Mouse (Mus musculus) heart, embryonic 15.5 days (tissue): ENCODE results near the gene Cyp27b1. TPM values are rescaled to one million over a fixed set of nuclear protein-coding genes. Genes with fewer than 3 reads are reported as not detected.
A peak's percentile ranks its signal among the peaks of the same experiment; 100 is the strongest.

ENCODE experiments used
- ATAC-seq: fragments of 200-750 bp; cut with Nextera tagmentation; replicated peaks from 2 replicates; pipeline ENCODE4 v1.8.0; 2017; ENCODE audit warnings: low read depth, moderate TSS enrichment; ENCODE audit not compliant: insufficient number of reproducible peaks, insufficient read depth, low FRiP score
- H3K27ac ChIP-seq: fragments of 300-500 bp; sonication (generic); 2 replicates; pipeline ENCODE4 v1.5.1; 2015; ENCODE audit warnings: mild to moderate bottlenecking, inconsistent platforms
- H3K27me3 ChIP-seq: fragments of 300-500 bp; sonication (generic); 2 replicates; pipeline ENCODE4 v1.6.1; 2015; ENCODE audit warnings: inconsistent platforms
- H3K36me3 ChIP-seq: fragments of 300-500 bp; sonication (generic); 2 replicates; pipeline ENCODE4 v1.6.1; 2015; ENCODE audit warnings: mild to moderate bottlenecking, inconsistent platforms
- H3K4me1 ChIP-seq: fragments of 300-500 bp; sonication (generic); replicated peaks from 2 replicates; pipeline ENCODE4 v1.6.1; 2015; ENCODE audit warnings: inconsistent platforms
- H3K4me2 ChIP-seq: fragments of 300-500 bp; sonication (generic); 2 replicates; pipeline ENCODE4 v1.6.1; 2015; ENCODE audit warnings: inconsistent platforms, mild to moderate bottlenecking, moderate library complexity
- H3K4me3 ChIP-seq: fragments of 300-500 bp; sonication (generic); 2 replicates; pipeline ENCODE4 v1.5.1; 2015; ENCODE audit warnings: mild to moderate bottlenecking, inconsistent platforms
- H3K9ac ChIP-seq: fragments of 300-500 bp; sonication (generic); 2 replicates; pipeline ENCODE4 v1.6.1; 2015; ENCODE audit warnings: mild to moderate bottlenecking, inconsistent platforms
- H3K9me3 ChIP-seq: fragments of 300-500 bp; sonication (generic); replicated peaks from 2 replicates; pipeline ENCODE4 v1.6.1; 2016; ENCODE audit warnings: inconsistent platforms
- WGBS: fragments of 180-500 bp; shearing (Covaris S2); methylation state at CpG from one replicate; pipeline ENCODE4 v1.1.7; 2015; ENCODE audit warnings: mixed read lengths; 5-methylcytosine and 5-hydroxymethylcytosine counted together
- polyA plus RNA-seq: library from polyadenylated mRNA; unstranded; fragments of >200 nt; fragmentation: Nextera tagmentation; extraction: Ambion mirVana; gene quantifications from 2 replicates; pipeline ENCODE4 v1.2.1, GENCODE M21; 2015

The Cyp27b1 gene
- polyA plus RNA-seq: 0.08 and 0.13 TPM in 2 replicates

DNA sequence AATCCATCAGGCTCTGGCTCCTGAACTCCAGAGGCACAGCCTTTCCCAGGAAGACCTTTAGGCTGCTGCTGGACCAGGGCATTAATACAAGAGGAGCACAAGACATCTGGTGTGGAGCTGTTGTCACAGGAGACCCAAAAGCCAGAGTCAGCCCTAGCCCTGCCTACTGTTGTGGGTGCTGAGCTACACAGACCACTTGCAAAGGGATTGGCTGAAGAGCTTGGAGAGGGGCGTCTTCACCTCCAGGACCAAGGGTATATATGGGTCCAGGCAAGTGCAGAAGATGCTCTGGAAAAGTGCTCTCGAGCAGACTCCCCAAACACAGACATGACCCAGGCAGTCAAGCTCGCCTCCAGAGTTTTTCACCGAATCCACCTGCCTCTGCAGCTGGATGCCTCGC, at the start of gene Cyp27b1:
Gene Cyp27b1 (plus strand): TSS at position 297 of the 400 bp plus-strand sequence.
- Histone ChIP-seq H3K9me3 (no peaks in the 10 kb centered on the region), H3K4me3 (peak within 1 kb of the TSS; percentile 28), H3K27me3 (peaks cover 59% of the 10 kb centered on the region), H3K36me3 (peaks cover 9% of the 10 kb centered on the region; the same call in 1 of the 2 replicates), H3K9ac (no peak within 1 kb of the TSS), H3K27ac (no peak within 1 kb of the TSS), H3K4me2 (peak within 1 kb of the TSS; percentile 53), H3K4me1 (peaks cover 19% of the 10 kb centered on the region)
- ATAC-seq: no peak
- WGBS: 30% methylated on average over 5 of the region's 5 CpGs

DNA sequence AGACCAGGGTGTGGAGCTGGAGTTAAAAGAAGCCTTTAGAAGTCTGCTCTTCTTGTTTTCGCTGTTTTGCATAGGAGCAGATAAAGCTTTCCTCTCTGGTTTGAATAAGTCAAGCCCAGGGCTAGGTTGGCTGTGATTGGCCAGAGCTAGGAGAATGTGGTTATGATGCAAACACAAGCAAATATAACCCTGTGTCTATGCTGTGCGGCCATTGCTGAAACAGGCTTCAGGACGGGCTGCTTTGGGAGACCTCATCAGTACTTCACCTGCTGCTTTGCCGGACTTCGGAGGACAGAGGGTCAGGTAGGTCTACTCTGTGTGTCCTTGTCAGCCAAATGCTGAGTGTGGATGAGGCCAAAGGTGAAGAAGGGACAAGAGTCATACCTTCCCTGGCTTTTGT, 47.5 kb upstream of the Cyp27b1 start, which contains the start of gene Avil:
Gene Avil (plus strand): TSS at position 181 of the 400 bp plus-strand sequence.
- no peaks in the 10 kb centered on the region for H3K9me3 ChIP-seq
- H3K4me1 ChIP-seq: no peaks in the 10 kb centered on the region; the same call in 1 of the 2 replicates
- no peak for ATAC-seq
- H3K9ac ChIP-seq: no peak within 1 kb of the TSS
- peaks cover 26% of the 10 kb centered on the region for H3K36me3 ChIP-seq
- H3K4me2 ChIP-seq: no peak within 1 kb of the TSS
- 90% methylated on average over 5 of the region's 5 CpGs for WGBS
- H3K27me3 ChIP-seq: no peaks in the 10 kb centered on the region
- no peak within 1 kb of the TSS for H3K27ac ChIP-seq
- H3K4me3 ChIP-seq: no peak within 1 kb of the TSS

DNA sequence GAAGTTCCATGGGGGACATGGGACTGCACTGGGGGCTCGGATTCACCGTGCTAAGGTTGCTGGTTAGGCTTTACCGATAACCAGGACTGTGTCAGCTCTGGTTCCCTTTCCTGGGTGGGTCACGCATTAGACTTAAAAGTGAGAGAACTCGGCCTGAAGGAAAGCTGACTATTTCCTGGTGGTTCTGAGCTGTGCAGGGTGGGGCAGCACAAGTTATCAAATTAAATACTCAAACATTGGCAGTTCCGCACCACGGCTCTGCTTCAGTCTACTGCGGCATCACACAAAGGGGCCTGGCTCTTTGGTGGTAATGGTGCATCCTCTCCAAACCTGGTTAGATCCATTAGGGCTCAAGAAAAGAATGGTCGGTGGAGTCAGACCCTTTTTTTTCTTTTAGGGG, 46.8 kb upstream of the Cyp27b1 start:
- H3K4me1 ChIP-seq: no peaks in the 10 kb centered on the region; the same call in 1 of the 2 replicates
- peaks cover 20% of the 10 kb centered on the region for H3K36me3 ChIP-seq
- no peak overlapping the region for H3K9ac ChIP-seq
- H3K4me3 ChIP-seq: no peak overlapping the region
- H3K4me2 ChIP-seq: no peak overlapping the region
- no peaks in the 10 kb centered on the region for H3K9me3 ChIP-seq
- no peaks in the 10 kb centered on the region for H3K27me3 ChIP-seq
- no peak overlapping the region for H3K27ac ChIP-seq
- WGBS: 81% methylated on average over 9 of the region's 9 CpGs
- no peak for ATAC-seq

DNA sequence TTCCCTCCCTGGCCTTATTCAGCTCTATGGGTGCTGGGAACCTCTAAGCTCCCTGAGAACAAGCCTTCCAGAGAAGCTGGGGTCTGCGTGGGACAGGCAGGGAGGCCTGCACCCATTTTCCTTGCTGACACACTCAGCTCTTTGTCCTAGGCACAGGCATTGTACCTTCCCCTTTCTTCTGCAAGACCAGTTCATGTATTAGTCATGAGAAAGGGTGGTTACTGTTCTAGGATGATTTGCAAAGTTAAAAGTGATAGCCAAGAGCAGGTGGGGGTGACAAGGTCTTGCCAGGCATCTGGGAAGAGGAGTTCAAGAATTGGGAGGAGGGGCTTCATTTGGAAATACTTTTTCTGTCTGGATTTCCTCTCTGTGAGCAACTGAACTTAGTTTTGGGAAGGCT, 46.0 kb upstream of the Cyp27b1 start:
- no peak for ATAC-seq
- 75% methylated on average over 1 of the region's 1 CpGs for WGBS

DNA sequence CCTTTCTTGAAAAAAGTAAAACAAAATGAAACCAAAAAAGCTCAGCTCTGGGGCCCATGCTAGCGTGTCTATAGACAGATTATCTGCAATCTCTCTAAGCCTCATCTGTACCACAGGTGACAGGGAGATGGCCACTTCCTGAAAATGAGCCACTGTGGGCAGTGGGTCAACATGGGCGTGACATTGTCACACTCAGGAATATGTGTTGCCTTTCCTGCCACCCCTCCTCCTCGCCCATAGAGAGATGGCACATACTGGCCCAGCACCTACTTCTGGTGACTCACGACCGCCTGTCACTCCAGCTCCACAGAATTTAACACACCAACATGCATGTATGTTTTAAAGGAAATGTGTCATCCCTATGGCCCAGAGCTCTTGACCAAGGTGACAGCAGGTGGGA, 45.3 kb upstream of the Cyp27b1 start:
- no peak overlapping the region for H3K4me2 ChIP-seq
- 86% methylated on average over 5 of the region's 5 CpGs for WGBS
- H3K4me1 ChIP-seq: no peaks in the 10 kb centered on the region
- no peaks in the 10 kb centered on the region for H3K27me3 ChIP-seq
- H3K4me3 ChIP-seq: no peak overlapping the region
- H3K9ac ChIP-seq: no peak overlapping the region
- ATAC-seq: no peak
- H3K9me3 ChIP-seq: no peaks in the 10 kb centered on the region
- peaks cover 13% of the 10 kb centered on the region for H3K36me3 ChIP-seq
- H3K27ac ChIP-seq: no peak overlapping the region

More for the DNA sequence above, 46.0 kb upstream of the Cyp27b1 start:
- Histone ChIP-seq H3K36me3 (peaks cover 20% of the 10 kb centered on the region), H3K4me2 (no peak overlapping the region), H3K27ac (no peak overlapping the region), H3K9ac (no peak overlapping the region), H3K27me3 (no peaks in the 10 kb centered on the region), H3K9me3 (no peaks in the 10 kb centered on the region), H3K4me3 (no peak overlapping the region), H3K4me1 (no peaks in the 10 kb centered on the region; the same call in 1 of the 2 replicates)

DNA sequence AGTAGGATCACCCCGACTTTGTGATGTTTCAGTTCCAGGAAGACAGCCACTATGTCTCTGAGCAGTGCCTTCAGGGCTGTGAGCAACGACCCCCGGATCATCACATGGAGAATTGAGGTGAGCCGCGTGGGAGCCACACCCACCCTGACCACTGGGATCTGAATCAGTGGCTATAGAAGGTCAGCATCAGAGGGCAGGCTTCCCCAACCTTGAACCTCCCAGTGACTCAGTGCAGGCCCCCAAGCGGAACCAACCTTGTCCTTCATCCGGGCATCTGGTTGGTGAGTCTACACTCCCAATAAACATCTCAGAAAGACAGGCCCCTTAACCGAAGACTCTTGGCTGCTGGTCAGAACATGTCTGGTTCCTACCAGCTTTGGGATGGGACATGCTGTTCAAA, 44.7 kb upstream of the Cyp27b1 start:
- no peaks in the 10 kb centered on the region for H3K27me3 ChIP-seq
- peaks cover 7% of the 10 kb centered on the region for H3K36me3 ChIP-seq
- no peak overlapping the region for H3K4me2 ChIP-seq
- H3K4me1 ChIP-seq: no peaks in the 10 kb centered on the region
- no peak overlapping the region for H3K9ac ChIP-seq
- no peak overlapping the region for H3K4me3 ChIP-seq
- ATAC-seq: no peak
- WGBS: 90% methylated on average over 8 of the region's 8 CpGs
- H3K27ac ChIP-seq: no peak overlapping the region
- H3K9me3 ChIP-seq: no peaks in the 10 kb centered on the region

DNA sequence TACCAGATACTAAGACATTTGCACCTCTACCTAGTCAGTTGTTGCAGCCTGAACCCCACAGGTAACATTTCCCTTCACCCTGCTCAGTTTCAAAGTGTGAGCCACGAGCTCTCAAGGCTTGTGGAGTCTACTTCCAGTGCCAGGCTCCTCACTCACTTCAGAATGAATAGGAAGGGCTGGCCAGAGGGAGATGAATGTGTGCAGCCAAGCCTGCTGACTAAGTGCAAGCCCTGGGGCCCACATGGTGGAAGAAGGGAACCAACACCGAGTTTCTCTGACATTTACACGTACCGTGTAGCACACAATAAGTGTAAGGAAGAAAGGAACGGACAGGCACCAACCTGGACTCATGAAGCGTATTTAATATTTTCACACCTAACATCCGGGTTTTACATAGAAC, 44.2 kb upstream of the Cyp27b1 start:
- H3K9me3 ChIP-seq: no peaks in the 10 kb centered on the region
- no peaks in the 10 kb centered on the region for H3K4me1 ChIP-seq
- ATAC-seq: no peak
- no peak overlapping the region for H3K4me2 ChIP-seq
- H3K36me3 ChIP-seq: peaks cover 2% of the 10 kb centered on the region; the same call in 1 of the 2 replicates
- no peaks in the 10 kb centered on the region for H3K27me3 ChIP-seq
- H3K27ac ChIP-seq: no peak overlapping the region
- no peak overlapping the region for H3K4me3 ChIP-seq
- 80% methylated on average over 7 of the region's 7 CpGs for WGBS
- no peak overlapping the region for H3K9ac ChIP-seq

DNA sequence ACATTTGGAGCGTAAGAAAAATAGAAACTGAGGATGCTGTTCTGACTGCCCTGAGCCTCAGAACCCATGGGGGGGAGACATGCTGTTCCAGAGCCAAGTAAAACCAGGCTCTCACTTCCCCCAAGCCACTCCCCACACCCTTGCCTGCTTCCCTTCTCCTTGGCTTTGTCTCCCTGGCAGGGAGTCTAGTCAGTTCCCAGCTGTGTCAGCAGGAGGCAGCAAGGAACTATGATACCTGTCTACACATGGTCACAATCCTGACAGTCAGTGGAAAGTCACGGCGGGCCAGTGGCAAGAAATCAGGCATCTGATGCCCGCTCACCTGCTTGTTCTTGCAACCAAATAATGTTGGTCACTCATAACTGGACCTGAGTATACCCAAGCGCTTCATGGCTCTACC, 31.6 kb upstream of the Cyp27b1 start:
- Histone ChIP-seq H3K9ac (no peak overlapping the region), H3K27me3 (no peaks in the 10 kb centered on the region), H3K4me2 (no peak overlapping the region), H3K4me1 (no peaks in the 10 kb centered on the region), H3K27ac (no peak overlapping the region), H3K4me3 (no peak overlapping the region), H3K9me3 (no peaks in the 10 kb centered on the region), H3K36me3 (no peaks in the 10 kb centered on the region)
- 58% methylated on average over 5 of the region's 5 CpGs for WGBS
- no peak for ATAC-seq

DNA sequence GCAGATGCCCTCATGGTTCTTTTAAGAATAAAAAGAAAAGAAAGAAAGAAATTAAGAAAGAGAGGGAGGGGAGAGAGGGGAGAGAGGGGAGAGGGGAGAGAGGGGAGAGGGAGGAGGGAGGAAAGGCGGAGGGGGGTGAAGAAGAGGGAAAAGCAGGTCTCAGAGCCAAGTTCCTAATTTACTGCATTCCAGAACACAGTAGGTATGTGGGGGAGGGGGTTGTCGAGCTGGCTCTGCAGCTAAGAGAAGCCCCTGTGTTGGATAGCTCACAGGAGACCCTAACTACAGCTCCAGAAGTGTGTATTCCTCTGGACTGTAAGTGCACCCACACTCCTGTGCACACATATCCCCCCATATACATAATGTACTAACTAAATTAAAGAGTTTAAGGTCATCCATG, 31.0 kb upstream of the Cyp27b1 start:
- Histone ChIP-seq H3K9ac (no peak overlapping the region), H3K4me3 (no peak overlapping the region), H3K27ac (no peak overlapping the region), H3K4me2 (no peak overlapping the region), H3K4me1 (no peaks in the 10 kb centered on the region), H3K36me3 (no peaks in the 10 kb centered on the region), H3K27me3 (no peaks in the 10 kb centered on the region), H3K9me3 (no peaks in the 10 kb centered on the region)
- 14% methylated on average over 2 of the region's 2 CpGs for WGBS
- no peak for ATAC-seq

DNA sequence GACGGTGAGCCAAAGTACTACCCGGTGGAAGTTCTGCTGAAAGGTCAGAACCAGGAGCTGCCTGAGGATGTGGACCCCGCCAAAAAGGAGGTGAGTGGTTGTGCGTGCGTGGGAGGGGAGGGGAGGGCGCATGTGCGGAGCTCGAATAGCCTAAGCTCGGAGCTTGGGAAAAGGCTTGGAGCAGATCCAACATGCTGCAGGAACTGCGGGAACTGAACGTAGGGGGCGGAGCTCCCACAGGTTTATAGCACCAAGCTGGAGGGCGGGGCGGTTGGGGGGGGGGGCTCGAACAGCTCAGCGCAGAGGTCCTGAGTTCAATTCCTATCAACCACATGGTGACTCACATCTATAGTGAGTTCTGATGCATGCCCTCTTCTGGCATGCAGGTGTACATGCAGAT, 29.6 kb upstream of the Cyp27b1 start:
- H3K36me3 ChIP-seq: peaks cover 12% of the 10 kb centered on the region
- H3K9ac ChIP-seq: no peak overlapping the region
- no peaks in the 10 kb centered on the region for H3K9me3 ChIP-seq
- H3K4me3 ChIP-seq: no peak overlapping the region
- H3K27ac ChIP-seq: no peak overlapping the region
- no peak for ATAC-seq
- no peaks in the 10 kb centered on the region for H3K4me1 ChIP-seq
- WGBS: 67% methylated on average over 16 of the region's 16 CpGs
- H3K27me3 ChIP-seq: no peaks in the 10 kb centered on the region
- no peak overlapping the region for H3K4me2 ChIP-seq

DNA sequence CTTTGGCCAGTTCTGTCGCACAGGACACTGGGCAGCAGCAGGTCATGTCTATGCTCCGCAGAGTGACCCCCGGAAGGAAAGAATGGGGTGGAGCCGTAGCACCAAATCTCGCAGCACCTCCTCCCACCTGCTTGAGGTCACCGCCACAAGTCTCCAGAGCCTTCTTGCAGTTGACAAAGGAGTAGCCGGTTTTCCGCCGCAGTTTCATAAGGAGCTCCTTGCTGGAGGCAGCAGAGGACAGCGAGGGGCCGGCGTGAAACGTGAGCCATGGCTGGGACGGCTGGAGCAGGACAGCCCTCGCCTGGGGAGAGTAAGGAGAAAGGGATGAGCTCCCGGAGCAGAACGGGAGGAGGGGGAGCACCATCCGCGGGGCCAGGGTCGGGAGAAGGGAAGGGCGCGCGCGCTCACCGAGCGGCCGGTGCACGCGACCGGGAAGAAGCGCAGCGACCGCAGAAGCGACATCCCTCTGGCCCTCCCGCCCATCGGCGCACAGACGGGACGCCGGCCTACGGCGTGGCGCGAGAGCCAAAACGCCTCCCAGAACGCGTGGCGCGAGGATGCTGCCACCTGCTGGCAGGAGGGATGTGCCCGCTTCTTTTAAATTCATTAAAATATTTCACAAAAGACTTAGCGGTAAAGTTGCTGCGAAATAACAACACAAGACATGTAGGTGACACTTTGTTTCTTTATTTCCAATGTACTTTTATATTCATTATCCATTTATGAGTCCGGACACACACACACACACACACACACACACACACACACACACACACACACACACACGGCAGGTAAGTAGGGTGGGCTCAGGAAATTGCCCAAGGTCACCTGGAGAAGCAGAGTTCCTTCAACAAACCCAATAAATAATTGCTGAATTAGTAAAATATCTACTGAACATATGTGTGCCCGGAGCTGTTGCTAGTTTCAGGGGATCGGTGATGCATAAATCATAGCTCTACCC, 17.4 kb upstream of the Cyp27b1 start, which contains the start of gene Tsfm:
Gene Tsfm (minus strand): TSS at position 505 of the 961 bp plus-strand sequence.
- H3K4me1 ChIP-seq: peaks cover 8% of the 10 kb centered on the region
- peak within 1 kb of the TSS; percentile 90 for H3K4me2 ChIP-seq
- peaks cover 38% of the 10 kb centered on the region for H3K36me3 ChIP-seq
- peak within 1 kb of the TSS; percentile 72 for H3K27ac ChIP-seq
- no peaks in the 10 kb centered on the region for H3K27me3 ChIP-seq
- peak; percentile 82 for ATAC-seq
- WGBS: 6% methylated on average over 56 of the region's 56 CpGs
- H3K9me3 ChIP-seq: no peaks in the 10 kb centered on the region
- H3K9ac ChIP-seq: peak within 1 kb of the TSS; percentile 89
- H3K4me3 ChIP-seq: peak within 1 kb of the TSS; percentile 91
